Mouse (Mus musculus) limb, embryonic 14.5 days (tissue): ENCODE results near the gene Dab1. TPM values are rescaled to one million over a fixed set of nuclear protein-coding genes. Genes with fewer than 3 reads are reported as not detected.

ENCODE experiments used
- ATAC-seq: fragments of 200-750 bp; cut with Nextera tagmentation; 2 replicates; pipeline ENCODE4 v1.8.0; 2017; ENCODE audit warnings: low read depth, moderate number of reproducible peaks, moderate TSS enrichment; ENCODE audit not compliant: low FRiP score
- DNase-seq: peaks from one replicate; pipeline ENCODE4 v3.0.0-alpha.2; 2015; ENCODE audit warnings: low spot score
- H3K27ac ChIP-seq: fragments of 300-500 bp; sonication (generic); replicated peaks from 2 replicates; pipeline ENCODE4 v1.5.1; 2014; ENCODE audit warnings: low read depth, mild to moderate bottlenecking, low read length, moderate library complexity, mixed read lengths
- H3K27me3 ChIP-seq: fragments of 300-500 bp; sonication (generic); 2 replicates; pipeline ENCODE4 v1.6.1; 2014; ENCODE audit warnings: low read length, mixed read lengths; ENCODE audit not compliant: control insufficient read depth, insufficient read depth
- H3K36me3 ChIP-seq: fragments of 300-500 bp; sonication (generic); 2 replicates; pipeline ENCODE4 v1.6.1; 2014; ENCODE audit warnings: mild to moderate bottlenecking, low read length, moderate library complexity, mixed read lengths; ENCODE audit not compliant: control insufficient read depth, insufficient read depth
- H3K4me1 ChIP-seq: fragments of 300-500 bp; sonication (generic); 2 replicates; pipeline ENCODE4 v1.6.1; 2014; ENCODE audit warnings: antibody characterized with exemption, low read length, mixed read lengths; ENCODE audit not compliant: control insufficient read depth, insufficient read depth
- H3K4me2 ChIP-seq: fragments of 300-500 bp; sonication (generic); replicated peaks from 2 replicates; pipeline ENCODE4 v1.6.1; 2014; ENCODE audit warnings: low read depth, mild to moderate bottlenecking, low read length, moderate library complexity; ENCODE audit not compliant: severe bottlenecking
- H3K4me3 ChIP-seq: fragments of 300-500 bp; sonication (generic); replicated peaks from 2 replicates; pipeline ENCODE4 v1.5.1; 2014; ENCODE audit warnings: low read length
- H3K9ac ChIP-seq: fragments of 300-500 bp; sonication (generic); 2 replicates; pipeline ENCODE4 v1.6.1; 2014; ENCODE audit warnings: mild to moderate bottlenecking, low read depth, low read length, moderate library complexity; ENCODE audit not compliant: severe bottlenecking
- H3K9me3 ChIP-seq: fragments of 300-500 bp; sonication (generic); 2 replicates; pipeline ENCODE4 v1.6.1; 2016; ENCODE audit warnings: low read length; ENCODE audit not compliant: control insufficient read depth
- POLR2A ChIP-seq: fragments of 200-500 bp; IDR thresholded peaks from 2 replicates; pipeline ENCODE4 v1.8.0; 2012; ENCODE audit warnings: inconsistent platforms, mild to moderate bottlenecking, moderate library complexity, borderline replicate concordance; ENCODE audit not compliant: insufficient read depth, insufficient read length; ENCODE audit errors: extremely low read depth
- WGBS: fragments of 180-500 bp; shearing (Covaris S2); extraction: QIAGEN DNeasy Blood & Tissue Kit; methylation state at CpG from one replicate; pipeline ENCODE4 v1.1.7; 2014; 5-methylcytosine and 5-hydroxymethylcytosine counted together
- polyA plus RNA-seq, 2 experiments: library from polyadenylated mRNA; depleted of rRNA in 1 of 2; stranded (reverse) in 1 of 2; unstranded in 1 of 2; fragments of >200 nt; fragmentation: Nextera tagmentation in 1 of 2; extraction: Ambion mirVana in 1 of 2; gene quantifications; 2 replicates each; pipeline versions ENCODE4 v1.2.1 to v1.2.3; 2012 to 2014

Gene Dab1
- polyA plus RNA-seq, 2 experiments: 5.5 to 12.1 TPM

GRCm38 (mm10) chr4:104366894-104367740 lies 748.0 kb downstream of the Dab1 start:
- peak overlapping the region; percentile 65 for H3K4me3 ChIP-seq
- H3K9ac ChIP-seq: peak overlapping the region; percentile 61
- H3K9me3 ChIP-seq: no peaks in the 10 kb centered on the region
- WGBS: 1% methylated on average over 48 of the region's 94 CpGs
- ATAC-seq (peak; percentile 89), DNase-seq (peak; percentile 67)
- no peak for TF ChIP-seq POLR2A
- H3K4me2 ChIP-seq: peak overlapping the region; percentile 96
- no peaks in the 10 kb centered on the region for H3K36me3 ChIP-seq
- peak overlapping the region; percentile 33; the same call in 1 of the 2 replicates for H3K27ac ChIP-seq
- H3K27me3 ChIP-seq: peaks cover 29% of the 10 kb centered on the region
- peaks cover 5% of the 10 kb centered on the region for H3K4me1 ChIP-seq

GRCm38 (mm10) chr4:104367741-104368411 lies 748.7 kb downstream of the Dab1 start:
- DNase-seq (no peak), ATAC-seq (peak; percentile 41)
- Histone ChIP-seq H3K27ac (0 out of 2 replicates have a peak overlapping the region, but pooled peaks have one; percentile 26), H3K4me1 (peaks cover 5% of the 10 kb centered on the region), H3K4me2 (peak overlapping the region; percentile 96), H3K4me3 (peak overlapping the region; percentile 65), H3K9ac (peak overlapping the region; percentile 61), H3K27me3 (peaks cover 29% of the 10 kb centered on the region), H3K9me3 (no peaks in the 10 kb centered on the region), H3K36me3 (no peaks in the 10 kb centered on the region)
- 1% methylated on average over 46 of the region's 48 CpGs for WGBS
- no peak for TF ChIP-seq POLR2A

- 0 out of 2 replicates have a peak overlapping the region, but pooled peaks have one; percentile 26 for H3K27ac ChIP-seq
- H3K4me1 ChIP-seq: peaks cover 5% of the 10 kb centered on the region
- peak overlapping the region; percentile 65 for H3K4me3 ChIP-seq
- peak overlapping the region; percentile 96 for H3K4me2 ChIP-seq
- TF ChIP-seq POLR2A: no peak
- ATAC-seq: peak; percentile 44; the same call in 1 of the 2 replicates
- WGBS: 0% methylated on average over 20 of the region's 20 CpGs
- peak overlapping the region; percentile 36 for H3K9ac ChIP-seq
- peak; percentile 49 for DNase-seq
- H3K36me3 ChIP-seq: no peaks in the 10 kb centered on the region
- H3K9me3 ChIP-seq: no peaks in the 10 kb centered on the region
- H3K27me3 ChIP-seq: peaks cover 29% of the 10 kb centered on the region
Observed at GRCm38 (mm10) chr4:104368561-104369021, 749.4 kb downstream of the Dab1 start.

DNA sequence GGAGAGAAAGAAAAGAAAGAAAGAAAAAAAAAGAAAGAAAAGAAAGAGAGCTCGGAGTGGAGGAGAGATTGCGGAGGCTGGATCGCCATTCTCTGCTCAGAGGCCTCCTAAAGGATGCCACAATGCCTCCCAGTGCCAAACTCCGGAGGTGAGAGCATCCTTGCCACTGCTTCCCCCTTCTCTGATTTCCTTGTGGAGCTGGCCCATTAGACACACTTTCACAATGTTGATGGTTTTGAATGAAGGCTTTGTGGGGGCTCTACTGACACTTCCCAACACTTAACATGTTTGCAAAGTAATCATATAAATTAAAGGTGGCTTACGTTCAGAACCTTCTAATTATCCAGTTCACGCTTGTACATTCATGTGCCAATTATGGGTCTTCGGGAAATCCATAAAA lies 749.9 kb downstream of the Dab1 start:
- Histone ChIP-seq H3K27ac (no peak overlapping the region), H3K9me3 (0 out of 2 replicates have a peak, but pooled peaks cover 1% of the 10 kb centered on the region), H3K27me3 (peaks cover 29% of the 10 kb centered on the region), H3K4me2 (peak overlapping the region; percentile 96), H3K9ac (peak overlapping the region; percentile 36), H3K4me1 (peaks cover 5% of the 10 kb centered on the region), H3K4me3 (peak overlapping the region; percentile 65), H3K36me3 (no peaks in the 10 kb centered on the region)
- TF ChIP-seq POLR2A: no peak
- 4% methylated on average over 7 of the region's 7 CpGs for WGBS
- DNase-seq (no peak), ATAC-seq (no peak)

DNA sequence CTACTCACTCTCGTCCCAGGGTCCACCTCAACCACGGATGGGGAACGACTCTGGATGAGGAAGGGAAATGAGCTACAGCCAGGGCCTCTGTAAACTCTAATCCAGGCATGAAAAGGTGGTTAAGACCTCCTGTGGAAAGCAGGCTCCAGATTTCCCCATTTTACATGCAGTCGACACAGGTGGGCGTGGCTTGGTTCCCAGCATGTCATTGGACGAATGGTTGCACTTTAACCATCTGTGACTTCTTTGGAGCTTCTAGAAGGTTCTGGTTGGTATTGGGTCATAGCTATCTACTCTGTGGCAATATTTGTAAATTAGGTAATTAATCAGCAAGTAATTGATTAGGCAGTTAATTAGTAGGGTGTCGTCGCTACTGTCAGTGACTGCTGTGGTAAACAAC lies 752.0 kb downstream of the Dab1 start:
- H3K9ac ChIP-seq: no peak overlapping the region
- DNase-seq (no peak), ATAC-seq (no peak)
- H3K36me3 ChIP-seq: no peaks in the 10 kb centered on the region
- H3K9me3 ChIP-seq: 0 out of 2 replicates have a peak, but pooled peaks cover 3% of the 10 kb centered on the region
- H3K27me3 ChIP-seq: peaks cover 25% of the 10 kb centered on the region
- H3K27ac ChIP-seq: no peak overlapping the region
- no peak overlapping the region for H3K4me2 ChIP-seq
- peaks cover 5% of the 10 kb centered on the region for H3K4me1 ChIP-seq
- H3K4me3 ChIP-seq: no peak overlapping the region
- TF ChIP-seq POLR2A: no peak
- WGBS: 76% methylated on average over 8 of the region's 8 CpGs
